Mouse (Mus musculus): Measurements from ENCODE around the gene Zfp654. TPM values are rescaled to one million over a fixed set of nuclear protein-coding genes. Genes with fewer than 3 reads are reported as not detected.

Zfp654 gene
- polyA plus RNA-seq, 2 experiments: 2.4 to 3.3 TPM

- no peaks in the 10 kb centered on the region for H3K9me3 ChIP-seq (ENCODE audit: control insufficient read depth, low read length)
- no peaks in the 10 kb centered on the region for H3K36me3 ChIP-seq (replicated peaks; ENCODE audit: control insufficient read depth, insufficient read depth, low read depth)
- no peak overlapping the region for H3K4me2 ChIP-seq (ENCODE audit: low read depth)
- 60% methylated on average over 3 of the region's 3 CpGs for WGBS (ENCODE audit: insufficient replicate concordance)
- H3K4me3 ChIP-seq (ENCODE audit: insufficient read depth in 1 of 2, low read depth in 2 of 2, low read length in 2 of 2): no peak overlapping the region
- H3K4me1 ChIP-seq (replicated peaks; ENCODE audit: control insufficient read depth in 2 of 2, insufficient read depth in 2 of 2, low read length in 1 of 2): no peaks in the 10 kb centered on the region; a peak in 1 of 4 replicates
- TF ChIP-seq CTCF (IDR thresholded peaks at IDR 0.05; ENCODE audit: low read depth): peak; percentile 21; the same call in 1 of the 2 replicates
- no peak for TF ChIP-seq EP300 (IDR thresholded peaks at IDR 0.05; ENCODE audit: low read depth)
- no peaks in the 10 kb centered on the region for H3K27me3 ChIP-seq (ENCODE audit: control insufficient read depth, insufficient read depth, low read length)
- ATAC-seq (ENCODE audit: insufficient read depth) (no peak), DNase-seq (ENCODE audit: low read depth in 3 of 3, low spot score in 3 of 3) (no peak)
- no peak overlapping the region for H3K27ac ChIP-seq
- no peak overlapping the region for H3K9ac ChIP-seq (replicated peaks)
These were observed 27.2 kb upstream of the Zfp654 start for GRCm38 (mm10) chr16:64878611-64879132.

GRCm38 (mm10) chr16:64877314-64877713 lies 25.9 kb upstream of the Zfp654 start:
- Histone ChIP-seq H3K9me3 (ENCODE audit: control insufficient read depth, low read length) (no peaks in the 10 kb centered on the region), H3K27ac (no peak overlapping the region), H3K36me3 (replicated peaks; ENCODE audit: control insufficient read depth, insufficient read depth, low read depth) (no peaks in the 10 kb centered on the region), H3K27me3 (ENCODE audit: control insufficient read depth, insufficient read depth, low read length) (no peaks in the 10 kb centered on the region), H3K4me1 (replicated peaks; ENCODE audit: control insufficient read depth in 2 of 2, insufficient read depth in 2 of 2, low read length in 1 of 2) (peaks cover 0 to 1% of the 10 kb centered on the region in 2 experiments; a peak in 1 of 4 replicates), H3K9ac (replicated peaks) (no peak overlapping the region), H3K4me2 (ENCODE audit: low read depth) (no peak overlapping the region), H3K4me3 (ENCODE audit: insufficient read depth in 1 of 2, low read depth in 2 of 2, low read length in 2 of 2) (no peak overlapping the region)
- TF ChIP-seq CTCF (IDR thresholded peaks at IDR 0.05; ENCODE audit: low read depth) (no peak), EP300 (IDR thresholded peaks at IDR 0.05; ENCODE audit: low read depth) (no peak)
- WGBS (ENCODE audit: insufficient replicate concordance): 64% methylated on average over 3 of the region's 3 CpGs
- DNase-seq (ENCODE audit: low read depth in 3 of 3, low spot score in 3 of 3) (no peak), ATAC-seq (ENCODE audit: insufficient read depth) (no peak)

- no peaks in the 10 kb centered on the region for H3K9me3 ChIP-seq (ENCODE audit: control insufficient read depth, low read length)
- 40% methylated on average over 4 of the region's 4 CpGs for WGBS (ENCODE audit: insufficient replicate concordance)
- H3K27me3 ChIP-seq (ENCODE audit: control insufficient read depth, insufficient read depth, low read length): no peaks in the 10 kb centered on the region
- no peak for TF ChIP-seq EP300 (IDR thresholded peaks at IDR 0.05; ENCODE audit: low read depth)
- TF ChIP-seq CTCF (IDR thresholded peaks at IDR 0.05; ENCODE audit: low read depth): no peak
- ATAC-seq (ENCODE audit: insufficient read depth) (no peak), DNase-seq (ENCODE audit: low read depth in 3 of 3, low spot score in 3 of 3) (no peak)
- H3K27ac ChIP-seq: no peak overlapping the region
- no peak overlapping the region for H3K4me2 ChIP-seq (ENCODE audit: low read depth)
- no peak overlapping the region for H3K4me3 ChIP-seq (ENCODE audit: insufficient read depth in 1 of 2, low read depth in 2 of 2, low read length in 2 of 2)
- H3K36me3 ChIP-seq (replicated peaks; ENCODE audit: control insufficient read depth, insufficient read depth, low read depth): no peaks in the 10 kb centered on the region
- H3K4me1 ChIP-seq (replicated peaks; ENCODE audit: control insufficient read depth in 2 of 2, insufficient read depth in 2 of 2, low read length in 1 of 2): peaks cover 0 to 3% of the 10 kb centered on the region in 2 experiments; a peak in 1 of 4 replicates
- H3K9ac ChIP-seq (replicated peaks): no peak overlapping the region
These were observed 25.3 kb upstream of the Zfp654 start for GRCm38 (mm10) chr16:64876631-64877265.

- no peak for ATAC-seq (ENCODE audit: insufficient read depth)
- Histone ChIP-seq H3K36me3 (replicated peaks; ENCODE audit: control insufficient read depth, insufficient read depth, low read depth) (no peaks in the 10 kb centered on the region), H3K9me3 (ENCODE audit: control insufficient read depth, low read length) (no peaks in the 10 kb centered on the region), H3K27ac (no peak overlapping the region), H3K27me3 (ENCODE audit: control insufficient read depth, insufficient read depth, low read length) (no peaks in the 10 kb centered on the region), H3K4me2 (ENCODE audit: low read depth) (no peak overlapping the region), H3K4me3 (ENCODE audit: insufficient read depth in 1 of 2, low read depth in 2 of 2, low read length in 2 of 2) (no peak overlapping the region), H3K9ac (replicated peaks) (no peak overlapping the region), H3K4me1 (replicated peaks; ENCODE audit: control insufficient read depth in 2 of 2, insufficient read depth in 2 of 2, low read length in 1 of 2) (peaks cover 0 to 3% of the 10 kb centered on the region in 2 experiments; a peak in 1 of 4 replicates)
- no peak for DNase-seq (ENCODE audit: low read depth in 3 of 3, low spot score in 3 of 3)
- 80% methylated on average over 1 of the region's 1 CpGs for WGBS (ENCODE audit: insufficient replicate concordance)
- TF ChIP-seq CTCF (IDR thresholded peaks at IDR 0.05; ENCODE audit: low read depth) (no peak), EP300 (IDR thresholded peaks at IDR 0.05; ENCODE audit: low read depth) (no peak)
These were observed 24.4 kb upstream of the Zfp654 start for GRCm38 (mm10) chr16:64875822-64876221.

- no peak overlapping the region for H3K27ac ChIP-seq
- H3K27me3 ChIP-seq (ENCODE audit: control insufficient read depth, insufficient read depth, low read length): no peaks in the 10 kb centered on the region
- H3K4me1 ChIP-seq (replicated peaks; ENCODE audit: control insufficient read depth in 2 of 2, insufficient read depth in 2 of 2, low read length in 1 of 2): peaks cover 0 to 3% of the 10 kb centered on the region in 2 experiments; a peak in 1 of 4 replicates
- H3K4me3 ChIP-seq (ENCODE audit: insufficient read depth in 1 of 2, low read depth in 2 of 2, low read length in 2 of 2): no peak overlapping the region
- no peak overlapping the region for H3K4me2 ChIP-seq (ENCODE audit: low read depth)
- DNase-seq (ENCODE audit: low read depth in 3 of 3, low spot score in 3 of 3) (no peak), ATAC-seq (ENCODE audit: insufficient read depth) (no peak)
- no peaks in the 10 kb centered on the region for H3K9me3 ChIP-seq (ENCODE audit: control insufficient read depth, low read length)
- H3K9ac ChIP-seq (replicated peaks): no peak overlapping the region
- H3K36me3 ChIP-seq (replicated peaks; ENCODE audit: control insufficient read depth, insufficient read depth, low read depth): no peaks in the 10 kb centered on the region
- TF ChIP-seq EP300 (IDR thresholded peaks at IDR 0.05; ENCODE audit: low read depth) (no peak), CTCF (IDR thresholded peaks at IDR 0.05; ENCODE audit: low read depth) (no peak)
- 86% methylated on average over 10 of the region's 10 CpGs for WGBS (ENCODE audit: insufficient replicate concordance)
These were observed 23.9 kb upstream of the Zfp654 start for GRCm38 (mm10) chr16:64875384-64875783.

Data from liver, embryonic 14.5 days (tissue).